Mouse (Mus musculus) stomach, embryonic 14.5 days (tissue): ENCODE results near the gene Aldoc. TPM values are rescaled to one million over a fixed set of nuclear protein-coding genes. Genes with fewer than 3 reads are reported as not detected.

Experiments
- ATAC-seq: fragments of 200-750 bp; cut with Nextera tagmentation; 2 replicates; pipeline ENCODE4 v1.8.0; 2017; ENCODE audit warnings: low read depth, moderate TSS enrichment; ENCODE audit not compliant: insufficient number of reproducible peaks, insufficient read depth, low FRiP score
- H3K27ac ChIP-seq: fragments of 300-500 bp; sonication (generic); 2 replicates; pipeline ENCODE4 v1.5.1; 2014; ENCODE audit warnings: mild to moderate bottlenecking, low read length, moderate library complexity, mixed read lengths
- H3K27me3 ChIP-seq: fragments of 300-500 bp; sonication (generic); 2 replicates; pipeline ENCODE4 v1.6.1; 2014; ENCODE audit warnings: low read length, control low read depth, mixed read lengths; ENCODE audit not compliant: control insufficient read depth, insufficient read depth
- H3K36me3 ChIP-seq: fragments of 300-500 bp; sonication (generic); 2 replicates; pipeline ENCODE4 v1.6.1; 2014; ENCODE audit warnings: mild to moderate bottlenecking, control low read depth, low read length, moderate library complexity, mixed read lengths; ENCODE audit not compliant: control insufficient read depth, insufficient read depth
- H3K4me1 ChIP-seq: fragments of 300-500 bp; sonication (generic); 2 replicates; pipeline ENCODE4 v1.6.1; 2014; ENCODE audit warnings: low read length, control low read depth, mixed read lengths; ENCODE audit not compliant: control insufficient read depth, insufficient read depth
- H3K4me2 ChIP-seq: fragments of 300-500 bp; sonication (generic); replicated peaks from 2 replicates; pipeline ENCODE4 v1.6.1; 2014; ENCODE audit warnings: low read depth, low read length, control low read depth
- H3K4me3 ChIP-seq: fragments of 300-500 bp; sonication (generic); 2 replicates; pipeline ENCODE4 v1.5.1; 2014; ENCODE audit warnings: low read depth, low read length, control low read depth
- H3K9ac ChIP-seq: fragments of 300-500 bp; sonication (generic); replicated peaks from 2 replicates; pipeline ENCODE4 v1.6.1; 2014; ENCODE audit warnings: low read depth, mild to moderate bottlenecking, control low read depth, low read length, moderate library complexity, mixed read lengths
- H3K9me3 ChIP-seq: fragments of 300-500 bp; sonication (generic); 2 replicates; pipeline ENCODE4 v1.6.1; 2016; ENCODE audit warnings: low read depth, low read length, control low read depth; ENCODE audit not compliant: control insufficient read depth
- WGBS: fragments of 180-500 bp; shearing (Covaris S2); extraction: QIAGEN DNeasy Blood & Tissue Kit; methylation state at CpG from one replicate; pipeline ENCODE4 v1.1.7; 2014; 5-methylcytosine and 5-hydroxymethylcytosine counted together
- polyA plus RNA-seq: library from polyadenylated mRNA; unstranded; fragments of >200 nt; fragmentation: Nextera tagmentation; extraction: Ambion mirVana; gene quantifications from 2 replicates; pipeline ENCODE4 v1.2.1, GENCODE M21; 2014

The Aldoc gene
- polyA plus RNA-seq, 1 experiment from 2014 or later: 18.8 TPM

GRCm38 (mm10) chr11:78324000-78324785 is 1.4 kb downstream of the Aldoc start:
- H3K36me3 ChIP-seq: peaks cover 20% of the 10 kb centered on the region

GRCm38 (mm10) chr11:78324965-78325364 is 2.2 kb downstream of the Aldoc start:
- no peaks in the 10 kb centered on the region for H3K27me3 ChIP-seq
- peaks cover 14% of the 10 kb centered on the region for H3K36me3 ChIP-seq
- H3K4me1 ChIP-seq: 0 out of 2 replicates have a peak, but pooled peaks cover 6% of the 10 kb centered on the region
- no peak overlapping the region for H3K27ac ChIP-seq
- WGBS: 94% methylated on average over 12 of the region's 12 CpGs
- no peak overlapping the region for H3K4me3 ChIP-seq
- no peaks in the 10 kb centered on the region for H3K9me3 ChIP-seq
- H3K4me2 ChIP-seq: no peak overlapping the region
- no peak for ATAC-seq
- H3K9ac ChIP-seq: no peak overlapping the region

More at GRCm38 (mm10) chr11:78324000-78324785, 1.4 kb downstream of the Aldoc start:
- Histone ChIP-seq H3K4me2 (no peak overlapping the region), H3K4me1 (0 out of 2 replicates have a peak, but pooled peaks cover 6% of the 10 kb centered on the region), H3K4me3 (no peak overlapping the region), H3K9me3 (no peaks in the 10 kb centered on the region), H3K27ac (no peak overlapping the region), H3K9ac (no peak overlapping the region), H3K27me3 (no peaks in the 10 kb centered on the region)
- no peak for ATAC-seq
- WGBS: 82% methylated on average over 15 of the region's 15 CpGs

GRCm38 (mm10) chr11:78327215-78327614 is 4.4 kb downstream of the Aldoc start:
- Histone ChIP-seq H3K27me3 (no peaks in the 10 kb centered on the region), H3K9ac (no peak overlapping the region), H3K27ac (no peak overlapping the region), H3K4me3 (no peak overlapping the region), H3K4me1 (0 out of 2 replicates have a peak, but pooled peaks cover 3% of the 10 kb centered on the region), H3K36me3 (no peaks in the 10 kb centered on the region), H3K9me3 (no peaks in the 10 kb centered on the region), H3K4me2 (no peak overlapping the region)
- WGBS: 93% methylated on average over 4 of the region's 4 CpGs
- ATAC-seq: no peak

GRCm38 (mm10) chr11:78327634-78328511 is 5.1 kb downstream of the Aldoc start, which contains the start of gene Pigs:
TSS of gene Pigs (plus strand) at chr11:78328415.
- Histone ChIP-seq H3K27ac (no peak within 1 kb of the TSS), H3K27me3 (no peaks in the 10 kb centered on the region), H3K4me1 (no peaks in the 10 kb centered on the region), H3K4me2 (peak within 1 kb of the TSS; percentile 89), H3K9ac (peak within 1 kb of the TSS; percentile 60), H3K36me3 (no peaks in the 10 kb centered on the region), H3K9me3 (no peaks in the 10 kb centered on the region), H3K4me3 (peak within 1 kb of the TSS; percentile 77)
- ATAC-seq: peak; percentile 96
- WGBS: 11% methylated on average over 37 of the region's 37 CpGs

- Histone ChIP-seq H3K4me3 (peak overlapping the region; percentile 77), H3K9me3 (no peaks in the 10 kb centered on the region), H3K27ac (no peak overlapping the region), H3K9ac (peak overlapping the region; percentile 60), H3K4me2 (peak overlapping the region; percentile 89), H3K27me3 (no peaks in the 10 kb centered on the region), H3K4me1 (no peaks in the 10 kb centered on the region), H3K36me3 (no peaks in the 10 kb centered on the region)
- ATAC-seq: peak; percentile 46
- WGBS: under 1% methylated on average over 37 of the region's 41 CpGs
These were observed 5.8 kb downstream of the Aldoc start for GRCm38 (mm10) chr11:78328512-78329056.

GRCm38 (mm10) chr11:78332676-78333075 is 9.9 kb downstream of the Aldoc start:
- ATAC-seq: no peak
- Histone ChIP-seq H3K27me3 (no peaks in the 10 kb centered on the region), H3K4me1 (no peaks in the 10 kb centered on the region), H3K9ac (no peak overlapping the region), H3K4me3 (no peak overlapping the region), H3K36me3 (peaks cover 14% of the 10 kb centered on the region), H3K4me2 (no peak overlapping the region), H3K27ac (no peak overlapping the region), H3K9me3 (no peaks in the 10 kb centered on the region)
- WGBS: 93% methylated on average over 12 of the region's 12 CpGs

GRCm38 (mm10) chr11:78333992-78334391 is 11.2 kb downstream of the Aldoc start:
- H3K4me3 ChIP-seq: no peak overlapping the region
- WGBS: 89% methylated on average over 5 of the region's 5 CpGs
- no peak overlapping the region for H3K4me2 ChIP-seq
- no peaks in the 10 kb centered on the region for H3K4me1 ChIP-seq
- peaks cover 15% of the 10 kb centered on the region for H3K36me3 ChIP-seq
- H3K27ac ChIP-seq: no peak overlapping the region
- ATAC-seq: no peak
- no peaks in the 10 kb centered on the region for H3K9me3 ChIP-seq
- no peak overlapping the region for H3K9ac ChIP-seq
- H3K27me3 ChIP-seq: no peaks in the 10 kb centered on the region

- Histone ChIP-seq H3K4me2 (no peak overlapping the region), H3K36me3 (peaks cover 17% of the 10 kb centered on the region), H3K9ac (no peak overlapping the region), H3K9me3 (no peaks in the 10 kb centered on the region), H3K4me3 (no peak overlapping the region), H3K27me3 (no peaks in the 10 kb centered on the region), H3K27ac (no peak overlapping the region), H3K4me1 (no peaks in the 10 kb centered on the region)
- ATAC-seq: no peak
- WGBS: 92% methylated on average over 8 of the region's 8 CpGs
These were observed 14.3 kb downstream of the Aldoc start for GRCm38 (mm10) chr11:78337040-78337439.
